Mouse (Mus musculus) C2C12 (cell line): ENCODE results near the gene Aar2. TPM values are rescaled to one million over a fixed set of nuclear protein-coding genes. Genes with fewer than 3 reads are reported as not detected.

ENCODE experiments used
- H3K27me3 ChIP-seq: one replicate; pipeline ENCODE4 v1.6.1; 2011; ENCODE audit not compliant: control insufficient read depth, insufficient read depth, insufficient read length
- H3K36me3 ChIP-seq: one replicate; pipeline ENCODE4 v1.6.1; 2011; ENCODE audit not compliant: control insufficient read depth, insufficient read depth
- H3K4me3 ChIP-seq: one replicate; pipeline ENCODE4 v1.5.1; 2011; ENCODE audit warnings: mild to moderate bottlenecking, control low read depth; ENCODE audit not compliant: poor library complexity, insufficient read depth, severe bottlenecking
- H3K79me2 ChIP-seq: one replicate; pipeline ENCODE4 v1.6.1; 2011; ENCODE audit not compliant: control insufficient read depth, insufficient read depth
- H3K79me3 ChIP-seq: one replicate; pipeline ENCODE4 v1.6.1; 2011; ENCODE audit warnings: low read depth, control low read depth
- H3ac ChIP-seq: one replicate; pipeline ENCODE3; 2011; ENCODE audit warnings: low read depth; ENCODE audit not compliant: control insufficient read depth, insufficient read length
- CEBPB ChIP-seq: IDR thresholded peaks from one replicate; pipeline ENCODE4 v1.6.1; 2011; ENCODE audit warnings: low read depth, mild to moderate bottlenecking, control low read depth, moderate library complexity
- CTCF ChIP-seq: IDR thresholded peaks from one replicate; pipeline ENCODE4 v1.5.1; 2011; ENCODE audit not compliant: control insufficient read depth, insufficient read depth, insufficient read length
- FOSL1 ChIP-seq: IDR thresholded peaks from one replicate; pipeline ENCODE4 v1.8.0; 2011; ENCODE audit warnings: mild to moderate bottlenecking, low read length; ENCODE audit not compliant: poor library complexity, insufficient read depth, severe bottlenecking
- MAX ChIP-seq: IDR thresholded peaks from one replicate; pipeline ENCODE4 v1.6.1; 2011; ENCODE audit warnings: mild to moderate bottlenecking, control low read depth
- MYOD1 ChIP-seq: IDR thresholded peaks from one replicate; pipeline ENCODE4 v1.6.1; 2011; ENCODE audit warnings: low read depth; ENCODE audit not compliant: control insufficient read depth, insufficient read length
- MYOG ChIP-seq: IDR thresholded peaks from one replicate; pipeline ENCODE4 v1.6.1; 2011; ENCODE audit not compliant: control insufficient read depth, insufficient read length; ENCODE audit errors: extremely low read depth
- USF1 ChIP-seq: IDR thresholded peaks from one replicate; pipeline ENCODE4 v1.6.1; 2011; ENCODE audit warnings: low read depth, mild to moderate bottlenecking, control low read depth, moderate library complexity
- long read RNA-seq, 2 experiments: library from polyadenylated mRNA; unstranded; transcript quantifications; one replicate each; pipeline ENCODE4 v2.0.0; 2019 to 2020
- polyA plus RNA-seq: library from polyadenylated mRNA; unstranded; fragments of >200 nt; fragmentation: generic; extraction: Trizol; gene quantifications from one replicate; pipeline ENCODE4 v1.2.1, GENCODE M21; 2012; ENCODE audit warnings: missing spikeins

The Aar2 gene
- polyA plus RNA-seq: 20.5 TPM
- long read RNA-seq, experiment 1, transcript Aar2-201 (4 exons, 3,427 nt): major isoform, 17 of 30 reads
- long read RNA-seq, experiment 1, partial matches to known transcripts: 13 of 30 reads
- long read RNA-seq, experiment 1, other reads (novel, unspliced or antisense): 0 of 30 reads
- long read RNA-seq, experiment 2, transcript Aar2-202 (5 exons, 2,766 nt): minor isoform, 42 of 280 reads
- long read RNA-seq, experiment 2, transcript Aar2-201 (4 exons, 3,427 nt): major isoform, 209 of 280 reads
- long read RNA-seq, experiment 2, partial matches to known transcripts: 7 of 280 reads
- long read RNA-seq, experiment 2, other reads (novel, unspliced or antisense): 22 of 280 reads

DNA sequence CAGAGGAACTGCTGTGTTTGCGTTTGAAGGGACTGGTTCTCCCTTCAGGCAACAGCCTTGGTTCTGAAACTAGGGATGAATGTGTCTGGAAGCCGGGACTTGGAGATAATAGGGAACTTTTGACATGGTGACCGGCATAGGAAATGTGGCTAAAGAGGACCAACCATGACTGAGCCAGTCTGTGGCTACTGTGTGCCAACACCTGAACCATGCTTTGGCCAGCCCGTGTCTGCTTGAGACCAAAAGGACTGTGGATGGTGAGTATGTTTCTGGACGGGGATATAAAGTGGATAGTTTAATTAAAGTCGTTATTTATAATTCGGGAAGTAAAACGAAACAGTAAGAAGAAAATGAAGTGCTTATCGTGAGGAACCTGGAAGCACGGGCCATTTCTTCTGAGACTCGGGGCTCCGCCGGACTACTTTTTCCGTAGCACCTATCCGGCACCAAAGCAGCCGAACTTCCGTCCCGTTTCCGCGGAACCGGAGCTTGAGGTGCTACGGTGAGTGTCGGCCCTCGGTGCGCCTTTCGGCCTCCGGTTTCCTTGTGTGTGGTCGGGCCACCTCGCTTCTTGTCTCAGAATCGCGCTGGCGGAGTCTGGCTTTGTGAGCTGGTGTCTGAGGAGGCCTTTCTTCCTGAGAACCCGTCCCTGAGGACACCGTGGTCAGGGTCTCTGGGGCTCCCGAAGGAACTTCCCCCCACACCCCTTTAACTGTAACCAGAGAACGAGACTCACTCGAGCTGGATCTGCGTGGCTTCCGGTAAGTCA lies at the start of gene Aar2:
TSS of gene Aar2 (plus strand) at position 462 of the 769 bp plus-strand sequence.
- Histone ChIP-seq H3K79me2 (peaks cover 50% of the 10 kb centered on the region), H3K4me3 (peak within 1 kb of the TSS; percentile 77), H3K36me3 (peaks cover 20% of the 10 kb centered on the region), H3K27me3 (no peaks in the 10 kb centered on the region), H3K79me3 (peaks cover 22% of the 10 kb centered on the region), H3ac (peak within 1 kb of the TSS; percentile 78)
- TF ChIP-seq CEBPB (no peak), MAX (peak; percentile 56)

DNA sequence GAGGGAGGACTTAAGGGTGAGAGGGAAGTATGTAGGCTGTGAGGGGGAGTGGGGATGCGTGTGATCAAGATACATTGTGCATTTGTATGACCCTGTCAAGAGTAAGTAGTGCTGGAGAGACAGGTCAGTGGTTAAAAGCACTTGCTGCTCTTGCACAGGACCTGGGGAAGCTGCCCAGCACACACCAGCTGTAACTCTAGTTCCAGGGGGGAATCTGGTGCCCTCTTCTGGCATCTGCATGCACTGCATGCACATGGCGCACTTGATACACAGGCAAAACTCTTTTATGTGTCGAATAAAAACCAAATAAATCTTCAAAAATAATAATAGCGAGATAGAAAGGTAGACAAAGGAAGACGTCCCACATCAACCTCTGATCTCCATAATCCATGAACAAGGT lies 49.5 kb upstream of the Aar2 start:
- no peak overlapping the region for H3ac ChIP-seq
- H3K4me3 ChIP-seq: no peak overlapping the region
- peaks cover 3% of the 10 kb centered on the region for H3K79me2 ChIP-seq
- peaks cover 79% of the 10 kb centered on the region for H3K36me3 ChIP-seq
- TF ChIP-seq FOSL1 (no peak), CEBPB (no peak), MAX (peak; percentile 50), MYOD1 (no peak), CTCF (peak; percentile 67), USF1 (no peak), MYOG (no peak)
- no peaks in the 10 kb centered on the region for H3K27me3 ChIP-seq
- no peaks in the 10 kb centered on the region for H3K79me3 ChIP-seq

DNA sequence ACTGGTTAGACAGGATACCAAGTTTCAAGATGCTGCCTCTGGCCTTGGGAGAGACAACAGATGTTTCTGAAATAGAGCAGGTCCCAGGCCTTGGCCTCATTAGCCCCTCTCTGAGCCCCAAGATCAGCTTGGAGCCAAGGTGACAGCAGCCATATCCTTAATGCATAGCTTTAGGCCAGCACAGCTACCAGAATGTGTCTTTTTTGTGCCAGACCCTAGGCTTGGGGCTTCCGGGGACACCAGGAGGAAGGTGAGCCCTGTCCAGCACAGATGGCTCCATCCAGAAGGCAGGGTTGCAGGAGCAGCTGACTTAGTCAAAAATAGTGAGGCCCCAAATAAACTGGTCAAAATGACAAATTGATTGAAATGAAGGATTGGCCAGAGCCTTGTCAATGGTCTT lies 46.4 kb upstream of the Aar2 start:
- Histone ChIP-seq H3K36me3 (peaks cover 86% of the 10 kb centered on the region), H3K79me3 (no peaks in the 10 kb centered on the region), H3K4me3 (no peak overlapping the region), H3K79me2 (no peaks in the 10 kb centered on the region), H3K27me3 (no peaks in the 10 kb centered on the region), H3ac (no peak overlapping the region)
- TF ChIP-seq FOSL1 (no peak), MYOG (no peak), MYOD1 (no peak), CTCF (no peak), MAX (no peak), CEBPB (no peak), USF1 (no peak)

DNA sequence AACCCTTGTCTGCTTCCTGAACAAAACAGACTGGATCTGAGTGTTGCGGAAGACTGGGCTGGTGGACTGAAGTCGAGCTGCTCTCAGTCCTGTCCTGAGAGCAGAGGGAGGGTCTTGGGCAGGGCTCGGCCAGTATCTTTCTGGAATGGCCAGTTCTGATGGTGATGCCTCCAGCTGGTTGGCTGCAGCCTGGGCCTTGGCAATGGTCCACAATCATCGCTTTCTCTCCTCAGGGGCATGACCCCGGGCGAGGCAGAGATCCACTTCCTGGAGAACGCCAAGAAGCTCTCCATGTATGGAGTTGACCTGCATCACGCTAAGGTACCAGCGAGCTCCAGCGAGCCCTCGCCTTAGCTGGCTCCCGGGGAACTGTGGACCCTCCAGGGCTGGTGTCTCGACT lies 41.9 kb upstream of the Aar2 start:
- Histone ChIP-seq H3K79me3 (no peaks in the 10 kb centered on the region), H3ac (no peak overlapping the region), H3K27me3 (no peaks in the 10 kb centered on the region), H3K4me3 (no peak overlapping the region), H3K79me2 (no peaks in the 10 kb centered on the region), H3K36me3 (peaks cover 78% of the 10 kb centered on the region)
- TF ChIP-seq MAX: no peak
- no peak for TF ChIP-seq CEBPB
- TF ChIP-seq MYOD1: no peak
- TF ChIP-seq MYOG: no peak
- no peak for TF ChIP-seq USF1
- TF ChIP-seq CTCF: no peak
- TF ChIP-seq FOSL1: no peak

DNA sequence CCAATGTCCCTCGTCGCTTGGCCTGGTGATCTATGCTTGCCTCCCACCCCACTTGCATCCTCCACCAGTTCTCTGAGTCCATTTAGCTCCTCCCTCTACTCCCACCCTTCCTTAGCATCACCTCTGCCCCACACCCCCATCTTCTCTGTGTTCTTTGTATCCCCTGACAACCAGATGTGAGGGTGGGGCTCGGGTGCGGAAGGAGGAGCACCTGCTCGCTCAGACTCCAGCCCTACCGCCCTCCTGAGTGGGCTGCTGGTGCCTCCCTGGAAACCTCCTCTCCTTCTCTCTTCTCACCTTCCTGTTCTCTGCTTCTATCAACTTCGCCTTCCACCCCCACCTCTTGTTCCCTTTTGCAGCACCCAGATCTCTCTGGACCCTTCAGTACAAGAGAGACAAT lies 35.4 kb upstream of the Aar2 start:
- no peak overlapping the region for H3K4me3 ChIP-seq
- H3K27me3 ChIP-seq: no peaks in the 10 kb centered on the region
- H3K79me2 ChIP-seq: no peaks in the 10 kb centered on the region
- H3K79me3 ChIP-seq: no peaks in the 10 kb centered on the region
- H3ac ChIP-seq: no peak overlapping the region
- TF ChIP-seq FOSL1 (no peak), USF1 (no peak), MYOD1 (no peak), CEBPB (no peak), MYOG (no peak), CTCF (no peak), MAX (no peak)
- H3K36me3 ChIP-seq: peaks cover 50% of the 10 kb centered on the region

DNA sequence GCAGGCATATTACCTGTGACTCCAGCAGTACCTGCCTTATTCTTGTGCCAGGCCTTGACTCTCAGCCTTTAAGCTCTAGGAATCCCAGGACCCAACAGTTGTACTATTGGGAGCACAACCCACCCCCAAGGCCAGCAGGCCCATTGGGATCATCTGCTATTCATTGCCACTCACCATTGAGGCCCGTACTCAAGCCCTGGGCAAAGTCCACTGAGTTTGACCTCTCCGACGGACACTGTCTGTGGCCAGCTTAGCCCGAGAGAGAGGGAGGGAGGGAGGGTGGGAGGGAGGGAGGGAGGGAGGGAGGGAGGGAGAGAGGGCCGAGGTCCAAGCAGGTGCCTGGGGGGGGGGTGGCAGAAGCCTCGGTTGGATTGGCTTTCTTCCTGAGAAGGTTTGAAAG lies 34.8 kb upstream of the Aar2 start:
- H3K79me3 ChIP-seq: no peaks in the 10 kb centered on the region
- peaks cover 50% of the 10 kb centered on the region for H3K36me3 ChIP-seq
- H3ac ChIP-seq: no peak overlapping the region
- H3K79me2 ChIP-seq: no peaks in the 10 kb centered on the region
- H3K4me3 ChIP-seq: no peak overlapping the region
- TF ChIP-seq MYOG: no peak
- TF ChIP-seq CEBPB: no peak
- no peak for TF ChIP-seq CTCF
- no peak for TF ChIP-seq MAX
- H3K27me3 ChIP-seq: no peaks in the 10 kb centered on the region
